Mouse (Mus musculus) v-Abl transformed pro-B cells (cell line): ENCODE data around the gene Ace2.

Experiments
- in situ Hi-C, 2 experiments: fragments of 400-800 bp; cut with MboI; formaldehyde crosslinking; loops; one replicate each; pipeline ENCODE4 v1.15.1; 2025; ENCODE audit not compliant: unreplicated experiment in 2 of 2

Ace2 gene

GRCm38 (mm10) chrX:164139032-164139431, at the start of gene Ace2:
Gene Ace2 (plus strand): TSS chrX:164139332.
- in situ Hi-C loops: no loop called here

GRCm38 (mm10) chrX:164089916-164090315, 49.2 kb upstream of the Ace2 start:
- in situ Hi-C loops: no loop called here

DNA sequence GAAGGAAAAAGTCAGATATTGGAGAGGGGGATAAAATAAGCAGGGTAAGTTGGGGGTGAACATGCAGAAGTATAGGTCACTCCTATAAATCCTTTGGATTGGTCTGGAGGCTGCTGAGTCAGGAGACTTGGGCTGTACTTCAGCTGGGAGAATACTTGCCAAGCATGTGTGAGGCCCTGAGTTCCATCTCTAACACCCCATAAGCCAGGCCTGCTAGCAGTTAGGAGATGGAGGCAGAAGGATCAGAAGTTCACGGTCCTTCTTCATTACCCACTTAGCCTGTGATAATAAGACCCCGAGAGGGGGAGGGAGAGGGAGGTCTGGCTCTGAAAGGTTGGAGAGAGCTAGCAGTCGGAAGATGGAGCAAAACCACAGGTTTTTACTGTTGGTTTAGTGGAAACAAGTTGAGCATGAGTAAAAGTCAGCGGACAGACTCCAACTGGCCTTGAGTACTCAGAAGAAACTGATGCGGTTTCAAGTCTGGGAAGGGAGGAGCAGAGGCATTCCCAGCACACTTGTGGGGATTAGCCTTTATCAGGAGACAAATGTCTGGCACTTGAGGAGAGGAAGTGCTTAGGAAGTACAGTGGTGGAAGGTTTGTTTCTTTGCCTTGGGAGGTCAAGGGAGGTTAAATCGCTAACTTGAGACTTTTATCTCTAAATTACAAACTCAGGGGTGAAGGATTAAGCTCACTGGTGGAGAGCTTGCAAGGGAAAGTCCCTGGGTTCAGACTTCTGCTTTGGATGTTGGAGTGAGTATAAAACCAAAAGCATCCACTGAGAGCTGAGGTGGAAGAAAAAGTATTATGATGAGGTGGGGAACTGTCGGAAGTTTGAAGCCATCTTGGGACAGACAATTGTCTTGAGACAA, 46.6 kb upstream of the Ace2 start:
- in situ Hi-C loops: no loop called here

DNA sequence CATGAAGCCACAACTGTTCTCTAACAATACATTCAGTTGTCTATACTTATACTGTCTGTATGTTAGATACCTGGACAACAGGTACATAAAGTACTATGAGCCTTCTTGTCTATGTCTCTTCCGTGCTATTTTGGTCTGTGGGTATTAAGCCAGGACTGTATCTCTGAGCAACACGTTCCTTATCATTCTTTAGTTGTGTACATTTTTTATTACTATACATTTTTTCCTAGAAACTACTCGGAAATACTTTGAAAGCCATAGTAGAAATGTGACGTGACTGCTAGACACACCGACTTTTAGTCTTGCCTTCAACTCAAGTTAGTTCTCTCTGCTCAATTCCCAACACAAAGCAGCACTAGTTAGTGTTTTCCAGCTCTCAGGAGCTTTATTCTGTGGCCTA, 45.7 kb upstream of the Ace2 start:
- in situ Hi-C loops: no loop called here

GRCm38 (mm10) chrX:164095838-164096237, 43.3 kb upstream of the Ace2 start:
- in situ Hi-C loops: no loop called here

DNA sequence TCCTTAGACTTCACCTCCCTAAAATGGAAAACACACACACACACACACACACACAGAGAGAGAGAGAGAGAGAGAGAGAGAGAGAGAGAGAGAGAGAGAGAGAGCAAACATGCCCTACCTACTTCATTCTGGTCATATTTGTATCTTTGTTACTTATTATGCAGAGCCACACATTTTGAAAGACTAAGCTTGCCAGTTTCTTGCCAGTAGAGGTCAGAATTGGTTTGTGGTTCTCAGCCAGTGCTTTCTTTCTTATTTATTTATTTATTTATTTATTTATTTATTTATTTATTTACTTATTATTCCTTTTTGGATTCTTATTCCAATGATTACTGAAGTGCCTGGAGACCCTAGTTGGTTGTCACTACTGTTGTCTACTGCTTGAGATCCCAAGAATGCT, 37.6 kb upstream of the Ace2 start:
- in situ Hi-C loops: no loop called here

- in situ Hi-C loops: no loop called here
These were observed 36.9 kb upstream of the Ace2 start for GRCm38 (mm10) chrX:164102198-164102597.

DNA sequence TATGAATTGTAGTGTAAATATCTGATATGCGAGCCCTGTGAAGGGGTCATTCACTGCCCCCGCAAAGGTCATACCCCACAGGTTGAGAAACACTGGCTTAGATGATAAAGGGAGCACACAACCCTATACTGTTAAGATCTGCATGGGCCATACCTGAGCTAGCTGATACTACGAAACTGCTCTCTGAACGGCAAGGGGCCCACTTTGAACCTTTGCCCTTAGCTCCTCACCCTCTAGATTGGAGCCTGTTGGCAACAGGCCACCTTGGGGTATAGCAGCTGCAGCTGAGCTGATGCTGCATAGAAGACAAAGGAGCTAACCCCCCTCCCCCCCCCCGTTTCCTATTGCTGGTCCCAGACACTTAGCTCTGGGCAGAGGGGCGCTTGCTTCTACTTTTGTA, 36.5 kb upstream of the Ace2 start:
- in situ Hi-C loops: no loop called here

DNA sequence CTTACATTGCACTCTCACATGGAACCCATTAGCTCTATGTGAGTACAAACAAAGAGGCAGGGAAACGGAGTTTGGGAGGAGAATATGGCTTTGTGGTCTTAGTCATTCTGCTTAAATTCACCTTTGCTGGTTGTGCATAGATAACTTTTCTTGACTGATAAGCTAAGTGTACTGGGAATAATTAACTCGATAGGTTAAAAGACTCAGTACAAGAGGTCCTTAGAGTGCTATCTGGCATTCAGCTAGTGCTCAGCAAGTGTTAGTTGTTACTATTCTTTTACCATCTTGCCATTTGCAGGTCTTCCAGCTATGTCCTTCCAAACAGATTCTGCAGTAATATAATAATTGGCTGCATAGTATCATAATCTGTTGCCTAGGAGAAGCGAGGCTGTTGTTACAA, 28.0 kb upstream of the Ace2 start:
- in situ Hi-C loops: no loop called here

DNA sequence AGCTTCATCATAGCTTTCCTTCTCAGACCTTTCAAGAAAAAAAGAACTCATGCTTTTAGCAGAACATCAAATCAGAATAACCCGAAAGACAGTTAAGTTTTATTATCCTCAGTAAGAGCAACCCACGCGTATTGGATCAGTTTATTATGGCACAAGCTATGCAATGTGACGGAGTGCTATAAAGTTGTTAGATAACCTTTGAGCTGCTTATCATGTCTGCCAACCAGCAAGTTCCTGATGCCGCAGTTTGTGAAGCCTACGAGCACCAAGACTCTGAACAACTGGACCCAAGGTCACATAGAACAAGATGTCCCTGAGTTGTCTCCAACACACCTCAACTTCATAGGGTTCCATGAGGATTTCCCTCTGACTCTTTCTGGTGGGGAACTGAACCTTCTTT, 25.4 kb upstream of the Ace2 start:
- in situ Hi-C loops: no loop called here

- in situ Hi-C loops: no loop called here
These were observed 15.2 kb upstream of the Ace2 start for GRCm38 (mm10) chrX:164123942-164124341.

GRCm38 (mm10) chrX:164133531-164133930, 5.6 kb upstream of the Ace2 start:
- in situ Hi-C loops: no loop called here

- in situ Hi-C loops: no loop called here
These were observed 3.8 kb upstream of the Ace2 start for GRCm38 (mm10) chrX:164135304-164135818.

DNA sequence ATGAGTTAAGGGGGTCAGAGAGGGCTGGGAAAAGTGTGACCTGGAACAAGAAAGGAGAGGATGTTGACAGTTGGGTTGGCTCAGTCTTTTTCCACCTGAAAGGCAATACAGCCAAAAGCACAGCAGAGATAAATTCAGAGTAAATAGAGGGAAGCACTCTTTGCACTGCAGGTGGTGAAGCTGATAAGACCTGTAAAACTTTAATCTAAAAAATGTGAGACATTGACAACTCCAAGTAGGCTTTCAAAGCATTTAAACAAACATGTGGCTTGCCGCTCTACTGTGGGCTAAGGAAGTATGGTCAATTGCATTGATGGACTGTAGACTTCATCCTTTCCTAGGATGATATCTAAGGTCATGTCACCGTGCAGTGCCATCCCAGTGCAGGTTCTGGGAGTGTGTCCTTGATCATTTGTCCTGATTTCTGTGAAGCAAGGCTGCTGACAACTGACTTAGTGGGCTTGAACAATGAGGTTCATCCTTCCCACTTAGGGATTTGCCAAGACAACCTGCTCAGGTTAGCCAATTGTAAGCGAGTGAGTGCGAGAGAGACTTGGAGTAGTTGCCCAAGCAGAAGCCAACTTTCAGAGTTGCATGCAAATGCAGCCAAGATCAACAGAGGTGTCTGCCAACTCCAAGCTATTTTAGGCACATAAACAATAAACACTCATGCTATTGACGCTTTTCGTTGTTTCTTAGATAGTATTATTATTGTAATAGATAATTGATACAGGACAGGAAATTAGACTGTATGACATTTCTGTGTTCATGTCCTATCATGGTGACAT, 6.5 kb downstream of the Ace2 start:
- in situ Hi-C loops: no loop called here

DNA sequence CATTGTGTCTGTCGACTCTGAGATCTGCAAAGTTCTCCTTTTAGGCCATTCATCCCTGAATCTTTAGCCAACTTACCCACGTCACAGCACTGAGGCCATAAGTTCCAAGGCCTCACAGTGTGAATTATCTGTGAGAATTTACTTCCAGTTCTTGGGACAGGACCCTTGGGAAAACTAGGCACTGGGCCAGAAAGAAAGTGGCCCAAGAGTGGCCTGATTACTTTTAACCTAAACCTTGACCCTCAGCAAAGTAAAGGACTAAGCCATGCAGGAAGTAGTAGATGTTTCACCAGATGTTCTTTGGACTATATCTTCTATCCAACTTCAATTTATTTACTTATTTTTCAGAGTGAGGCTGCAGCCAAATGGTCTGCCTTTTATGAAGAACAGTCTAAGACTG, 13.6 kb downstream of the Ace2 start:
- in situ Hi-C loops: no loop called here

DNA sequence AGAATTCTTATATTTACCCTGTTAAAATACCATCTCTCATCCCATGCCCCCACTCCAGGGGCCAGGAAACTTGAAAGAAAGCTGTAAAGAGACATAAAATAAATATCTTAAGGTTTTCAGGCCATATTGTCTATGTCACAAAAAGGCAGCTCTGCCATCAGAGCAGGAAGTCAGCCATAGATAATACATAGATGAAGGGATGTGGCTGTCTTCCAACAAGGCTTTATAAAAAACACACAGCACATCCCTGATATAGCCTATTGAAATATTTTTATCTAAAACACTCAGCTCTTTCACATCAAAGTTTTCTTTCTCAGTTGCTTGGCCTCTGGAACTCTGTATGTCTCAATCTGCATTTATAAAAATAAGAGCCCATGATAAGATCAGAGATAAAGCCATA, 14.5 kb downstream of the Ace2 start:
- in situ Hi-C loops: no loop called here

GRCm38 (mm10) chrX:164154594-164154993, 15.5 kb downstream of the Ace2 start:
- in situ Hi-C loops: no loop called here

GRCm38 (mm10) chrX:164164681-164165080, 25.5 kb downstream of the Ace2 start:
- in situ Hi-C loops: no loop called here

- in situ Hi-C loops: no loop called here
These were observed 31.9 kb downstream of the Ace2 start for GRCm38 (mm10) chrX:164171034-164171433.

DNA sequence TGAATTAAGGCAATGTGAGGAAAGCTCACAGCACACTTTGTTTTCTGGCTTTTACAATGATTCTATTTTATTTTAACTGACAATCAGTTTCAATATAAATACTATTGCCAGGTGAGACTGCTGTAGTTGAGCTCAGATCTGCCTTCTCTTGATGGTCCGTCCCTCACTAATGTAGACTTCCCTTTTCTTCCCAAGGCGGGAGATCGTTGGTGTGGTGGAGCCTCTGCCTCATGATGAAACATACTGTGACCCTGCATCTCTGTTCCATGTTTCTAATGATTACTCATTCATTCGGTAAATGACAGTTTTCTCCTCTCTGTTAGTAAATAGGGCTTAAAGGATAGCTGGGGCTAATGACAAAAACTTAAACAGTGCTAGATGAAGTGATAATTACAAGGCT, 34.7 kb downstream of the Ace2 start:
- in situ Hi-C loops: no loop called here

DNA sequence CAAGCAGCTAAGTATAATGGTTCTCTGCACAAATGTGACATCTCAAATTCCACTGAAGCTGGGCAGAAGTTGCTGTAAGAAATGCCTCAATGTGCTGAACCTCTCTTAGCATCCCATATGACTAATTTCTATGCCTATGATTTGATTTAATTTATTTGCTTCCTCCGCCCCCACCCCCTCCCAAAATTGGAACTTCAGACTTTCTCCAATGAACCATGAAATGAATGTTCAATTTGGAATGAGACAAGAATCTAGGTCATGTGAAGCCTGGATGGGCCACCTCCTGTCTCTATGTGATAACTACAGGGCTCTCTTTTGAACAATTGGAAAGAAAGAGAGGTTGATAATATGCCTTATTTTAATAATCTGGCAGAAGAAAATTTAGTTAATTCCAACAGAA, 36.2 kb downstream of the Ace2 start:
- in situ Hi-C loops: loop anchor here in 1 of 2 experiments (25.0 kb wide), 2 partner anchors 1263 to 1987 kb away; partner anchors contain the start of genes Ctps2 and Gemin8
